Mouse (Mus musculus) stomach, embryonic 15.5 days (tissue): Measurements from ENCODE around the gene Atp6v1g3. TPM values are rescaled to one million over a fixed set of nuclear protein-coding genes. Genes with fewer than 3 reads are reported as not detected.

Experiments
- ATAC-seq: fragments of 200-750 bp; cut with Nextera tagmentation; 2 replicates; pipeline ENCODE4 v1.8.0; 2017; ENCODE audit warnings: low read depth, moderate number of reproducible peaks, moderate TSS enrichment; ENCODE audit not compliant: insufficient read depth, low FRiP score
- H3K27ac ChIP-seq: fragments of 300-500 bp; sonication (generic); 2 replicates; pipeline ENCODE4 v1.5.1; 2015; ENCODE audit warnings: mild to moderate bottlenecking, inconsistent platforms
- H3K27me3 ChIP-seq: fragments of 300-500 bp; sonication (generic); replicated peaks from 2 replicates; pipeline ENCODE4 v1.6.1; 2015; ENCODE audit warnings: inconsistent platforms
- H3K36me3 ChIP-seq: fragments of 300-500 bp; sonication (generic); 2 replicates; pipeline ENCODE4 v1.6.1; 2015; ENCODE audit warnings: inconsistent platforms
- H3K4me1 ChIP-seq: fragments of 300-500 bp; sonication (generic); 2 replicates; pipeline ENCODE4 v1.6.1; 2015; ENCODE audit warnings: inconsistent platforms
- H3K4me2 ChIP-seq: fragments of 300-500 bp; sonication (generic); 2 replicates; pipeline ENCODE4 v1.6.1; 2015; ENCODE audit warnings: mild to moderate bottlenecking, inconsistent platforms
- H3K4me3 ChIP-seq: fragments of 300-500 bp; sonication (generic); replicated peaks from 2 replicates; pipeline ENCODE4 v1.5.1; 2015; ENCODE audit warnings: inconsistent platforms
- H3K9ac ChIP-seq: fragments of 300-500 bp; sonication (generic); 2 replicates; pipeline ENCODE4 v1.6.1; 2015; ENCODE audit warnings: inconsistent platforms
- H3K9me3 ChIP-seq: fragments of 300-500 bp; sonication (generic); 2 replicates; pipeline ENCODE4 v1.6.1; 2016; ENCODE audit warnings: inconsistent platforms
- WGBS: fragments of 180-500 bp; shearing (Covaris S2); methylation state at CpG from one replicate; pipeline ENCODE4 v1.1.7; 2015; 5-methylcytosine and 5-hydroxymethylcytosine counted together
- polyA plus RNA-seq: library from polyadenylated mRNA; unstranded; fragments of >200 nt; fragmentation: Nextera tagmentation; extraction: Ambion mirVana; gene quantifications from 2 replicates; pipeline ENCODE4 v1.2.1, GENCODE M21; 2015

Gene Atp6v1g3
- polyA plus RNA-seq, 1 experiment from 2014 or later, result not detected

DNA sequence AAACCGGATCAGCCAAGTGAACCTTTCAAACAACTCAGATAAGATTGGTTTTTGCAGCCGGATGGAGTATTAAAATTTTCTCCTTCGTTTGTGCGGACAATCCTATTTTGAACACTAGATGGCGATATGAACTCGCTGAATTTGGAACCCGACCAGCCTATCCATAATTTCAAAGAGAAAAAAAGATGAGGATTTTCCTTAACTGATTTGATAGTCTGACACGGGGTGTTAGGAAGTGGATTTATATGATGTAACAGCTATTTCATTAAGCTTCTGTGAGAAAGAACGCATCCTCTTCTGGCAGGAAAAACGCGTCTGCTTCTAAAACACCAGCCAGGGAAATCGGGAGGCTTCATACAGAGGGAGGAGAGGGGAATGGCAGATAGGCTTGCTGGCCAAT is 54.8 kb downstream of the Atp6v1g3 start:
- no peak overlapping the region for H3K4me3 ChIP-seq
- H3K4me1 ChIP-seq, result no peaks in the 10 kb centered on the region; the same call in 1 of the 2 replicates
- no peak overlapping the region for H3K27ac ChIP-seq
- H3K36me3 ChIP-seq, result no peaks in the 10 kb centered on the region
- no peak for ATAC-seq
- 14% methylated on average over 12 of the region's 12 CpGs for WGBS
- no peaks in the 10 kb centered on the region for H3K27me3 ChIP-seq
- no peak overlapping the region for H3K9ac ChIP-seq
- H3K4me2 ChIP-seq, result peak overlapping the region; percentile 36
- H3K9me3 ChIP-seq, result no peaks in the 10 kb centered on the region

- no peak overlapping the region for H3K27ac ChIP-seq
These were observed 57.0 kb downstream of the Atp6v1g3 start for GRCm38 (mm10) chr1:138330556-138330955.

DNA sequence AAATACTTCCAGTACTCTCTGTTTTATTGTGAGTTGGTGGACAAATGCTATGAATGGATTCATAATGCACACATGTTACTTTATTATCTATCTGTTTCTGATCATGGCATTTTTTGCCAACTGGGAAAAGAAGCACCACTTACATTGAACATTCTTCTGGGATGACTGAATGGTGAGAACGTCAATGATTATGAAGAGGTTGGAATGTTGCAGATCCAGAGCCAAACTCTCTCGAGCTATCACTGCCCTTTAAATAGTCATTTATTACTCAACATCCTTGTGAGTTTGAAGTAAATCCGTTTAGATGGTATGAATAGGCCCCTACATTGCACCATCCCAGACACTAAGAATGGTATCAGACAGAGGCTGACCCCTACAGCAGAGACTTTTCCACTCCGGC is 58.1 kb downstream of the Atp6v1g3 start:
- Histone ChIP-seq H3K9ac (no peak overlapping the region), H3K27me3 (no peaks in the 10 kb centered on the region), H3K4me3 (no peak overlapping the region), H3K36me3 (no peaks in the 10 kb centered on the region), H3K9me3 (no peaks in the 10 kb centered on the region), H3K27ac (no peak overlapping the region), H3K4me2 (no peak overlapping the region), H3K4me1 (no peaks in the 10 kb centered on the region)
- no peak for ATAC-seq
- WGBS, result 63% methylated on average over 4 of the region's 4 CpGs

More at GRCm38 (mm10) chr1:138330556-138330955, 57.0 kb downstream of the Atp6v1g3 start:
- no peaks in the 10 kb centered on the region for H3K9me3 ChIP-seq
- H3K4me2 ChIP-seq, result no peak overlapping the region
- no peak overlapping the region for H3K4me3 ChIP-seq
- H3K9ac ChIP-seq, result no peak overlapping the region
- WGBS, result 90% methylated on average over 2 of the region's 2 CpGs
- H3K4me1 ChIP-seq, result no peaks in the 10 kb centered on the region
- no peak for ATAC-seq
- H3K27me3 ChIP-seq, result no peaks in the 10 kb centered on the region
- no peaks in the 10 kb centered on the region for H3K36me3 ChIP-seq

DNA sequence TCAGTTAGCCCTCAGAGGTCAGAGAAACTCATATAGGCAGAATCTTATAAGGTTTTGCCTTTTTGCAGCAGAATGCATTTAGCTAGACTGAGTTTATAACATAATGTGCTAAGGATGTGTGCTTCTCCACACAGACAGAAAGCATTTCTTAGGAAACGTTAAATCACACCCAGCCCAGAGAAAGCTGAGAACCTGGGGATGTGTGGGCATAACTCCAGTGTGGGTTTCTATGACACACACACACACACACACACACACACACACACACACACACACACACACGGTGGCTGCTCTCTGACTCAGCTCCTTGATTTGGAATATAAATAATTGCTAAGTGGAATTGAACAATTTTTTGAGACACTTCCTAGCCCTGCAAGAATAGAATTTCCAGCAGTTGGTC is 61.2 kb downstream of the Atp6v1g3 start:
- Histone ChIP-seq H3K27me3 (no peaks in the 10 kb centered on the region), H3K4me1 (no peaks in the 10 kb centered on the region), H3K4me2 (no peak overlapping the region), H3K36me3 (no peaks in the 10 kb centered on the region), H3K27ac (no peak overlapping the region), H3K4me3 (no peak overlapping the region), H3K9ac (no peak overlapping the region), H3K9me3 (no peaks in the 10 kb centered on the region)
- 49% methylated on average over 2 of the region's 2 CpGs for WGBS
- no peak for ATAC-seq

DNA sequence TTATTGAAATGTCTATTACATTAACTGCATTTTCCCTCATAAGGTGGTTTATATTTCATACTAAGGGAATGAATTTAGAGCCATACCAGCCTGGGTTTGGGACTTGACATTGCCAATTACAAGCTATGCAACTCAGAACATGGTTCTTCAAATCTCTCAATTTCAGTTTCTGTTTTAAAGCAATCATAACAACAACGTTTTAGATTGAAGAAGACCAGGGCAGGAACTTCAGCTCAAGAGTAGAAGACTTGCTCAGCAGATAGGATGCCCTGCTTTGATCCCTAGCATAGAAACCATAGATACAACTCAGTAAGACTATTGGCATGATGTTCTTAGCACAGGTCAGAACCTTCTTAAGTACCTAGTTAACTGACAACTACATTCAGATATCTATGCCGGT is 63.9 kb downstream of the Atp6v1g3 start:
- H3K4me3 ChIP-seq, result no peak overlapping the region
- H3K9me3 ChIP-seq, result no peaks in the 10 kb centered on the region
- H3K4me1 ChIP-seq, result no peaks in the 10 kb centered on the region
- no peak overlapping the region for H3K27ac ChIP-seq
- no peaks in the 10 kb centered on the region for H3K27me3 ChIP-seq
- no peak for ATAC-seq
- 78% methylated on average over 2 of the region's 2 CpGs for WGBS
- H3K4me2 ChIP-seq, result no peak overlapping the region
- no peak overlapping the region for H3K9ac ChIP-seq
- no peaks in the 10 kb centered on the region for H3K36me3 ChIP-seq

Other genes with a start within 250 kb of the Atp6v1g3 start
- gene Ptprc, start 98.0 kb upstream of the Atp6v1g3 start, polyA plus RNA-seq, result 6.5 and 7.3 TPM in 2 replicates